Mouse (Mus musculus) heart, postnatal 25 days (tissue): ENCODE results near the gene Cuedc2. TPM values are rescaled to one million over a fixed set of nuclear protein-coding genes. Genes with fewer than 3 reads are reported as not detected.

ENCODE experiments used
- DNase-seq: peaks from one replicate; pipeline ENCODE4 v3.0.0; 2022; ENCODE audit warnings: low spot score
- intact Hi-C: fragments of 180-260 bp; cut with DNase I; formaldehyde crosslinking; loops from one replicate; pipeline ENCODE4 v1.15.1; 2025
- total RNA-seq, 2 experiments: library from RNA; stranded (reverse); gene quantifications; 2 replicates each; pipeline ENCODE4 v1.2.3; 2021

Cuedc2 gene
- total RNA-seq, 2 experiments from 2014 or later = 80.9 to 87.7 TPM

DNA sequence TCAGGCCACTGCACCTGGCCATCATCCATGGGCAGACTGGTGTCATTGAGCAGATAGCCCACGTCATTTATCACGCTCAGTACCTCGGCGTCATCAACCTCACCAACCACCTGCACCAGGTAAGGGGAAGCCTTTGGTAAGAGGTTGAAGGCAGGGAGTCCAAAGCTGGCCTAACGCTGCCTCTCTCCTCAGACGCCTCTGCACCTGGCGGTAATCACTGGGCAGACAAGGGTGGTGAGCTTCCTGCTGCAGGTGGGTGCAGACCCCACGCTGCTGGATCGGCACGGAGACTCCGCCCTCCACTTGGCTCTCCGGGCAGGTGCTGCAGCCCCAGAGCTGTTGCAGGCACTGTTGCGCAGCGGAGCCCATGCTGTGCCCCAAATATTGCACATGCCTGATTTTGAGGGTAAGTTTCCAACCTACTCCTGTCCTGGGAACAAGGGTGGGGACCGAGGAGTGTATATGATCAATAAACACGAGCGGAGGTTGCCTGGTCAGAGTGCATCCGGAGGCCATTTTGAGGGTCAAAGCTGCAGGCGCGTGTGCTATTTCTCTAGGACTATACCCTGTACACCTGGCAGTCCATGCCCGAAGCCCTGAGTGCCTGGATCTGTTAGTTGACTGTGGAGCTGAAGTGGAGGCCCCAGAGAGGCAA is 28.7 kb downstream of the Cuedc2 start:
- no peak for DNase-seq
- intact Hi-C loops = loop anchor here (2.0 kb wide), 1 partner anchor 17 kb away; the partner anchor contains the start of gene Psd

DNA sequence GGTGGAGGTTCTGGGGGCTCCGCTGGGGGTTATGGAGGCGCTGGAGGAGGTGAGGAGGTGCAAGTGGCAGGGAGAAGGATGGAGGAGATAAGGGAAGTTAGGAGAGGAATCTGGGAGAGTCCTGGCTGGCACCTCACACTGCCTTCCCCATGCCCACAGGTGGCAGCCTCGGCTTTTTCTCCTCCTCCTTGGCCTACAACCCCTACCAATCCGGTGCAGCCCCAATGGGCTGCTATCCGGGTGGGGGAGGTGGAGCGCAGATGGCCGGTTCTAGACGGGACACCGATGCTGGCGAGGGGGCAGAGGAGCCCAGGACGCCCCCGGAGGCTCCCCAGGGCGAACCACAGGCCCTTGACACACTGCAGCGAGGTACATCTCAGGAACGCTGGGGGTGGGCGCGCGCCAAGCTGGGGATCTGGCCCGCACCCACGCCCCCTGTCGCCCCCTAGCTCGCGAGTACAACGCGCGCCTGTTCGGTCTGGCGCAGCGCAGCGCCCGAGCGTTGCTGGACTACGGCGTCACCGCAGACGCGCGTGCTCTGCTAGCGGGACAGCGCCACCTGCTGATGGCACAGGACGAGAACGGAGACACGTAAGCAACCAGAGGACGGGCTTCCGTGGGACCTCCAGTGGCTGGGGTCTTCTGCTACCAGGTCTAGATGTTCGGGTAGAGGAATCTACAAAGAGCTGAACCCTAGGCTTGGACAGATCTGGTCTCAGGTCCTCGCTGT is 29.6 kb downstream of the Cuedc2 start:
- peak; percentile 46 for DNase-seq
- intact Hi-C loops = loop anchor here (2.0 kb wide), 1 partner anchor 18 kb away; the partner anchor contains the start of gene Psd

- DNase-seq = no peak
- intact Hi-C loops = loop anchor here (2.0 kb wide), 1 partner anchor 18 kb away; the partner anchor contains the start of gene Psd
These were observed 30.2 kb downstream of the Cuedc2 start for GRCm38 (mm10) chr19:46308303-46308702.

DNA sequence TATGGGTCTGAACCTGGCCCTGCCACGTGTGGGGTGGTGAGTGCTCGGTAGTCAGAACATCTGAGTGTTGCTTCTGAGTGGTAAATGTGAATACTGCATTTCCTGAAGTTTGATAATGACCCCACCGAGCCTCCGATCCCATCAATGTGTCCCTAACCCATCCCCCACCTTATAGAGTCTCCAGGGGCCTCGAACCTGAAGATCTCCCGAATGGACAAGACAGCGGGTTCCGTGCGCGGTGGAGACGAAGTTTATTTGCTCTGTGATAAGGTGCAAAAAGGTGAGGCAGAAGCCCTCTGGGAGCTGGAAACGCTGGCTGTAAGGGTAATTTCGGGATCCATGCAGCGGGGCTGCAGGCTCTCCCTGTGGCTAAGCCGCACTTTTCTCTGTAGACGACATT is 30.7 kb downstream of the Cuedc2 start:
- intact Hi-C loops = loop anchor here (2.0 kb wide), 1 partner anchor 19 kb away; the partner anchor contains the start of gene Psd
- no peak for DNase-seq

DNA sequence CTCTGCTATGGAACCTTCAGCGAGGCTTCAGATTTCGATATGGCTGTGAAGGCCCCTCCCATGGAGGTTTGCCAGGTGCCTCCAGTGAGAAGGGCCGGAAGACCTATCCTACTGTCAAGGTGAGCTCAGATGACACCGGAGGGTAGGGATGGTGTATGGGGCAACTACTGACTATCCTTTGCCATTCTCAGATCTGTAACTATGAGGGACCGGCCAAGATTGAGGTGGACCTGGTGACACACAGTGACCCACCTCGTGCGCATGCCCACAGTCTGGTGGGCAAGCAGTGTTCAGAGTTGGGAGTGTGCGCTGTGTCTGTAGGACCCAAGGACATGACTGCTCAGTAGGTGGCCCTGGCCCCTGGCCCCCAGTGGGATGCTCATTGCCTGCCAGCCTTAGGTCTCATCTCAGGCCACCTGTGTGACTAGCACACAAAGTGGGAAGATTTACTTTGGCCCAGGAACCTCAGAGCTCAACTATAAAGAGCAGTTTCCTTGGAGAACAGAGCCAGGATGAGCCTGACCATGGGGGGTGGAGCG is 31.7 kb downstream of the Cuedc2 start:
- intact Hi-C loops = no loop called here
- no peak for DNase-seq

DNA sequence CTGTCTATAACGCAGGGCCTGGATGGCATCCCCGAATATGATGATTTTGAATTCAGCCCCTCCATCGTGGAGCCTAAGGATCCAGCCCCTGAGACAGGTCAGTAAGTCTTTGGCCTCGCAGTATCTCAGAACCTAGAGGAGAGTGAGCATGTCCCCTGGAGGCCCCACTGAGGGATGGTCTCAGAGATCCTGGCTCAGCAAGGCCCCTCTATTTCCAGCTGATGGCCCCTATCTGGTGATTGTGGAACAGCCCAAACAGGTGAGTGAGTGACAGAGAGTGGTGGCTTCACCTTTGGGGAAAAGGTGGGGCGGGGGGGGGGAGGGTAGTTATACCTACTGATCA is 32.3 kb downstream of the Cuedc2 start:
- no peak for DNase-seq
- intact Hi-C loops = no loop called here

DNA sequence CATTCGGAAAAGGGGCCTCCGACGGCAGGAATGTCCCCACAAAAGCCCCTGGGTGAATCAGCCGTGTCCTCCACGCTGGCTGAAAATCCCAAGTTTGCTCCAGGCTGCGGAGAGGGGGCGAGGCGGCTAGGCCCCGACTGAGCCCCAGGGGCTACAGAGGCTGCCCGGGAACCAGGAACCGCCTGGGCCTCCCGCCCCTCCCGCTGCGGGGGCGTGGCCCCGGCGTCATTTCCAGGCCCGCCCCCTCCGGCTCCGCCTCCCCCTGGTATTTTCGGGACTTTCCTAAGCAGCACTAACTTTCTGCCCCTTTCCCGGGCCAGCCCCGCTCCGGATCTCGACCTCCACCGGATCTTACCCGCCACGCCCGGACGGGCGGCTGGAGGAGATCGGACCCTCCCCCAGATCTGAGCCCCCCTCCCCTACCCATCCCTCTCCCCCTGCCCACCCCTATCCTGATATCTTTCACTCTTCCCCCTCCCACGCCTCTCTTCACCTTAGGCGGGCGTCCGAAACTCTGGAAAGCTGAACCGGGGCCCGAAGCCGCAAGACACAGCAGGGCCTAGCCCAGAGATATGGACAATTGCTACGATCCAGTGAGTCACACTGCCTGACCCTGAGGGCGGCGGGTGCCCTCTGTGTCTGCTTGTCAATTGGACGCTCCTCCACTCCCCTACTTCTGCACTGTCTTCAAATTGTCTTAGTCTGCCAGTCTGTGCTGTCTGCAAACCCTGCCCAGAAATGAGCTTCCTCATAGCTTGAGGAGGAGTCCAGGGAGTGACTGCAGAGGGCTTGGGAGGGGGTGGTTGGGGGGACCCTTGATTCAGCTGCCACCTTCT is 32.9 kb downstream of the Cuedc2 start:
- peak; percentile 79 for DNase-seq
- intact Hi-C loops = no loop called here

- intact Hi-C loops = loop anchor here (5.0 kb wide), 1 partner anchor 32 kb away; the partner anchor contains the start of gene Cuedc2
- no peak for DNase-seq
These were observed 33.6 kb downstream of the Cuedc2 start for GRCm38 (mm10) chr19:46304908-46305333.

GRCm38 (mm10) chr19:46304216-46304841 is 34.2 kb downstream of the Cuedc2 start, which contains the start of gene Nfkb2:
Gene Nfkb2 (plus strand): TSS chr19:46304320.
- peak; percentile 97 for DNase-seq
- intact Hi-C loops = loop anchor here (5.0 kb wide), 1 partner anchor 33 kb away; the partner anchor contains the start of gene Cuedc2

GRCm38 (mm10) chr19:46303251-46304215 is 35.0 kb downstream of the Cuedc2 start:
- no peak for DNase-seq
- intact Hi-C loops = loop anchor here (5.0 kb wide), 1 partner anchor 34 kb away; the partner anchor contains the start of gene Cuedc2

GRCm38 (mm10) chr19:46302551-46302950 is 36.0 kb downstream of the Cuedc2 start:
- no peak for DNase-seq
- intact Hi-C loops = loop anchor here (5.0 kb wide), 1 partner anchor 35 kb away; the partner anchor contains the start of gene Cuedc2

DNA sequence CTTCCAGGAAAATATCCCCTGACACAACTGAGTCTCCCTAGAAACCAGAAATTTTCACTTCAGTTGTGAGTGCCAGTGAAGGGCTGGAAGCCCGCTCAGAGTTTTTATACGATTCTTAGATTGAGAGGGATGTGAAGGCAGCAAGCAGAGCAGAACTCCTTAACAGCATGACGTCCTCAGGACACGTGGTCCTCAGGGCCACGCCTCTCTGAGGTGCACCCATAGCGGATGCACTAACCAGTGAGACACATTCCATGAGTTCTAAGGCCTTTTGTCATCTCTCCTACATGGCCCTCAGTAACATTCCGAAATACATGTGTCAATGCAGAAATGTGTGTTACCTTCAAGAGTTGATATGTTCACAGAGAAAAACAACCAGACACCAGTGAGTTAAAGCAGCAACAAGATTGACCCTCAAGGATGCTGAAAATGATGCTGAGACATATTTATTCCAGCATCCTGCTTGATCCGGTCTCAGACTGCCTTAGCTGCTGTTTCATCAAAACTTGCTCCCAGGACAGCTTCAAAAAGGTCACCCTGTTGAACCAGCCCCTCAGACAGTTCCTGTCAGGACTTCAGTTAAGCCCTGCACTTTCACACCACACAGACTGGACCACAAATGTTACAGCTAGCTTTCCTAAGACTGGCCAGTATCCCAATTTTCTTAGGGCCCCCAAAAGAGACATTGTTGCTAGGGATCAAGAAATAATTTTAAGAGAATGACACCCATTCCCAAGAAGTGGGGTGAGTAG is 38.0 kb downstream of the Cuedc2 start:
- intact Hi-C loops = loop anchor here (5.0 kb wide), 1 partner anchor 37 kb away; the partner anchor contains the start of gene Cuedc2
- DNase-seq = no peak

DNA sequence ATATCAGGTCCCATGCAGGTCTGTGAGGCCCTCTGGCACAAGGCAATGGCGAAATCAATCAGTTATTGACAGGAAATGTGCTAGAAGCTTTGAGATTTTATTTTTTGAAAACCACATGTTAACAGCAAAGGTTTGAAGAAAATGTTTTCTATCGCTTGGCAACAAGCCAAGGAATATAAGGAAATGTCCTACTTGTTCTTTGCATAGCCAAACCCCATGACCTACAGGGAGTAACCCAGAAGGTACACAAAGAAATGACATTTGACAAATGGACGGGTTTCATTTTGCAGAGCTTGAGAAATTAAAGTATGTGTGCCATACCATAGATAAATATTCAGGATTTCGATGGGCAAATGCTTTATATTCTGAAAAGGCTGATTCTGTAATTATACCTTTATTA is 41.6 kb downstream of the Cuedc2 start:
- DNase-seq = no peak
- intact Hi-C loops = no loop called here

GRCm38 (mm10) chr19:46290535-46291105 is 47.9 kb downstream of the Cuedc2 start:
- no peak for DNase-seq
- intact Hi-C loops = no loop called here

DNA sequence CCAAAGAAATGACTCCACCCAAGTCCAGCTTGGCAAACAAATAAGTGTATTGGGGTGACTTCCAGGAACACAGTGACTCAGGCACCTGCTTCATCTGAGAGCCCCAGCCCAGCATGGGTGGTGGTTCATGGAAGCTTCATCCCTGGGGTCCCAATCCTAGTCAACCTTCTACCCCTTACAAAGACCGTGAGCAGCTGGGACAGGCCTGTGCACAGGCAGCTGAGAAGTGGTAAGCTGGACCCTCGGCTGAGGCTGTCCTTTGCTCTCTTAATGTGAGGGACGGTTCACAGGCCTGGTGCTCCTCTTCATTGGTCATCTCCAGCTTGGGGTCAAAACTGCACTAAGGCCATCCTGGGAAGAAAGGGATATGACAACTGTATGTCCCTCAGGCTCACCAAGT is 50.9 kb downstream of the Cuedc2 start:
- no peak for DNase-seq
- intact Hi-C loops = no loop called here

GRCm38 (mm10) chr19:46286926-46287325 is 51.6 kb downstream of the Cuedc2 start:
- DNase-seq = no peak
- intact Hi-C loops = no loop called here

- intact Hi-C loops = no loop called here
- no peak for DNase-seq
These were observed 52.5 kb downstream of the Cuedc2 start for GRCm38 (mm10) chr19:46286047-46286446.
